Mouse (Mus musculus) stomach, postnatal 0 days (tissue): Measurements from ENCODE around the gene Ndufa4l2. TPM values are rescaled to one million over a fixed set of nuclear protein-coding genes. Genes with fewer than 3 reads are reported as not detected.

ENCODE experiments used
- ATAC-seq: fragments of 200-750 bp; cut with Nextera tagmentation; 2 replicates; pipeline ENCODE4 v1.8.0; 2017; ENCODE audit not compliant: low FRiP score, low TSS enrichment
- DNase-seq: peaks from one replicate; pipeline ENCODE4 v3.0.0-alpha.2; 2016; ENCODE audit warnings: low spot score
- H3K27ac ChIP-seq: fragments of 300-500 bp; sonication (generic); replicated peaks from 2 replicates; pipeline ENCODE4 v1.5.1; 2014; ENCODE audit warnings: mild to moderate bottlenecking, control low read depth
- H3K27me3 ChIP-seq: fragments of 300-500 bp; sonication (generic); 2 replicates; pipeline ENCODE4 v1.6.1; 2014; ENCODE audit warnings: low read length; ENCODE audit not compliant: control insufficient read depth, insufficient read depth
- H3K36me3 ChIP-seq: fragments of 300-500 bp; sonication (generic); 2 replicates; pipeline ENCODE4 v1.6.1; 2014; ENCODE audit warnings: low read length, mixed read lengths; ENCODE audit not compliant: control insufficient read depth, insufficient read depth
- H3K4me1 ChIP-seq: fragments of 300-500 bp; sonication (generic); replicated peaks from 2 replicates; pipeline ENCODE4 v1.6.1; 2014; ENCODE audit warnings: antibody characterized with exemption; ENCODE audit not compliant: control insufficient read depth, insufficient read depth
- H3K4me2 ChIP-seq: fragments of 300-500 bp; sonication (generic); replicated peaks from 2 replicates; pipeline ENCODE4 v1.6.1; 2014; ENCODE audit warnings: low read depth, mild to moderate bottlenecking, control low read depth, moderate library complexity
- H3K4me3 ChIP-seq: fragments of 300-500 bp; sonication (generic); 2 replicates; pipeline ENCODE4 v1.5.1; 2014; ENCODE audit warnings: low read depth, low read length, control low read depth
- H3K9ac ChIP-seq: fragments of 300-500 bp; sonication (generic); 2 replicates; pipeline ENCODE4 v1.6.1; 2014; ENCODE audit warnings: mild to moderate bottlenecking, low read length, control low read depth, mixed read lengths
- H3K9me3 ChIP-seq: fragments of 300-500 bp; sonication (generic); 2 replicates; pipeline ENCODE4 v1.6.1; 2016; ENCODE audit warnings: low read length; ENCODE audit not compliant: control insufficient read depth
- CTCF ChIP-seq: IDR thresholded peaks from 2 replicates; pipeline ENCODE4 v1.5.1; 2016; ENCODE audit warnings: antibody characterized with exemption, low read depth, mild to moderate bottlenecking, moderate library complexity
- EP300 ChIP-seq: optimal IDR thresholded peaks from 2 replicates; pipeline ENCODE3; 2016; ENCODE audit warnings: antibody characterized with exemption
- WGBS: fragments of 180-500 bp; shearing (Covaris S2); extraction: QIAGEN DNeasy Blood & Tissue Kit; methylation state at CpG from one replicate; pipeline ENCODE4 v1.1.7; 2014; 5-methylcytosine and 5-hydroxymethylcytosine counted together
- polyA plus RNA-seq: library from polyadenylated mRNA; unstranded; fragments of >200 nt; fragmentation: Nextera tagmentation; extraction: Ambion mirVana; gene quantifications from 2 replicates; pipeline ENCODE4 v1.2.1, GENCODE M21; 2015

Gene Ndufa4l2
- polyA plus RNA-seq, 1 experiment from 2014 or later, result 72.8 TPM

DNA sequence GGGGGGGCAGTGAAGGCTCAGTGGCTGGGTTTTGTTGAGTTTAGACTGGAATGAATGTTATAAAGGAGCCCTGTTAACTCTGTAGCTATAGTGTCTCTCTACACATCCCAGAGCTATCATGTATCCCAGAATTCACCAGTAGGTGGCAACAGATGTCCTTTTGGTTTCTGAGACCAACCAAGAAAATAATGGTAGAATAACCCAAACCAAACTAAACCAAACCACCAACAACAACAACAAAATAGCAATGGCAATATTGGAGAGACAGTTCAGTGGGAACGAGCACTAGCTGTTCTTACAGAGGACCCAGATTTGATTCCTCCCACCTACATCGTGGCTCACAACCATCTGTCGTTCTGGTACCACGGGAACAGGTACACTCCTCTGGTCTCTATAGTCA is 35.6 kb upstream of the Ndufa4l2 start:
- Histone ChIP-seq H3K27ac (no peak overlapping the region), H3K4me3 (no peak overlapping the region), H3K4me1 (no peaks in the 10 kb centered on the region), H3K4me2 (no peak overlapping the region), H3K9me3 (no peaks in the 10 kb centered on the region), H3K36me3 (peaks cover 6% of the 10 kb centered on the region; the same call in 1 of the 2 replicates), H3K9ac (no peak overlapping the region), H3K27me3 (no peaks in the 10 kb centered on the region)
- WGBS, result 96% methylated on average over 4 of the region's 4 CpGs
- no peak for DNase-seq
- ATAC-seq, result no peak
- TF ChIP-seq EP300, result no peak
- peak; percentile 73 for TF ChIP-seq CTCF

DNA sequence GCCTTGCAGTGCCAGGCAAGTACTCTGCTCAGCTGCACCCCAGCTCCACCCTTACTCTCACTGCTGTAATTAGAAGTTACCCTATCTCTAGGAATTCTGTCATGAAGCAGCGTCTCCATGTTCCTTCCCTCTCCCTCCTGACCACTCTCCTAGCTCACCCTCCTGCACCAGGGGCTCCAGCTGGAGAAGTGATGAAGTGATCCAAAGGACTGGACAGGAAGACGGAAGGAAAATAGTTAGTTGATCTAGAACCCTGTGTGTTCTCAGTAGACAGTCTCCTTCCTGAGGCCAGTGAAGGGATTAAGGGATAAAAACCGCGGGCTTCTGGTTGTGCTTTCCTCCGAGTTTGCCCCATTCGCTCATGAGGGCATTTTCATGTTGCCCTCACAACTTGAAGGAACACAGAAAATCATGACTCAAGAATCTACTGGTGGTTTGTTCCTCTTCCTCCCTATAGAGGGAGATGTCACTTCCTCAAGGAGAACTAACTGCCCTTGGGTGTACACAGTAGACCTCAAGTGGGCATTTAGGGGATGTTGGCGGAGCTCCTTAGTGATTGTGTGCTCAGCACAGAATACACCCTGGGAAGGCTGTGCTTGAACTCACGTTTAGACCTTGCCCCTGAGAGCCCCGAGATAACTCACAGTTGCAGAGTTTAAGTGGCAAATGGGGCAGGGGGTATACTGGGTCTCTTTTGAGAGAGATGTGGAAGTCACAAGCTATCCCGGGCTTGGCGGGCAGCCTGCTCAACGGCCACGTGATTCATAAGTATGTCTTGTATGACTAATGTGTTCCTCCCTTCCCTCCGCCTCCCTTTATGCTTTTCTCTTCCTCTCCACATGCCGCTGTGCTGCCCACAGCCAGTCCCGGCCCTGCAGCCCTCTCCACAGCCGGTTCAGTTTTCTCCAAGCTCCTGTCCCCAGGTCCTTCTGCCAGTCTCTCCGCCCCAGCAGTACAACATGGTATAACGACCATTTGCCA is 33.6 kb upstream of the Ndufa4l2 start:
- no peaks in the 10 kb centered on the region for H3K4me1 ChIP-seq
- H3K27me3 ChIP-seq, result no peaks in the 10 kb centered on the region
- 56% methylated on average over 19 of the region's 19 CpGs for WGBS
- H3K36me3 ChIP-seq, result peaks cover 12% of the 10 kb centered on the region; the same call in 1 of the 2 replicates
- H3K9ac ChIP-seq, result no peak overlapping the region
- ATAC-seq, result peak; percentile 75; the same call in 1 of the 2 replicates
- no peak overlapping the region for H3K4me3 ChIP-seq
- no peaks in the 10 kb centered on the region for H3K9me3 ChIP-seq
- no peak overlapping the region for H3K27ac ChIP-seq
- DNase-seq, result peak; percentile 23
- H3K4me2 ChIP-seq, result no peak overlapping the region
- TF ChIP-seq EP300, result no peak
- TF ChIP-seq CTCF, result peak; percentile 20; the same call in 1 of the 2 replicates

DNA sequence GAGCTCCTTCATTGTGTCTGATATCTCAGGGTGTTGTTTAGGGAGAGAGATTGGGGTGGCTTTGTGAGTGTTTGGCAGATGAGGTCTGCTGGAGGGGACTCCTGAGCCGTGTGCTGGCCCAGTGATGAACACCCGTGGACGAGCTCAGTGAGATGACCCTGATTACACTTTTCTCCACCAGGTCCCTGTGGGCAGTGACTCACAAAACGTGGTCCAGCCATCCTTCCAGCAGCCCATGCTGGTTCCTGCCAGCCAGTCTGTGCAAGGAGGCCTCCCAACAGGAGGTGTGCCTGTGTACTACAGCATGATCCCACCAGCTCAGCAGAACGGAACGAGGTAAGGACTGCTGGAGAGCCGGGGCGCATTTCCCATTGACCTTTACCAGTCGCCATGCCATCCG is 29.5 kb upstream of the Ndufa4l2 start:
- TF ChIP-seq CTCF (no peak), EP300 (no peak)
- ATAC-seq, result no peak
- H3K27me3 ChIP-seq, result no peaks in the 10 kb centered on the region
- H3K9me3 ChIP-seq, result no peaks in the 10 kb centered on the region
- no peak overlapping the region for H3K27ac ChIP-seq
- H3K4me3 ChIP-seq, result no peak overlapping the region
- H3K4me1 ChIP-seq, result no peaks in the 10 kb centered on the region
- peaks cover 19% of the 10 kb centered on the region for H3K36me3 ChIP-seq
- H3K4me2 ChIP-seq, result no peak overlapping the region
- no peak overlapping the region for H3K9ac ChIP-seq
- no peak for DNase-seq
- WGBS, result 89% methylated on average over 10 of the region's 10 CpGs

DNA sequence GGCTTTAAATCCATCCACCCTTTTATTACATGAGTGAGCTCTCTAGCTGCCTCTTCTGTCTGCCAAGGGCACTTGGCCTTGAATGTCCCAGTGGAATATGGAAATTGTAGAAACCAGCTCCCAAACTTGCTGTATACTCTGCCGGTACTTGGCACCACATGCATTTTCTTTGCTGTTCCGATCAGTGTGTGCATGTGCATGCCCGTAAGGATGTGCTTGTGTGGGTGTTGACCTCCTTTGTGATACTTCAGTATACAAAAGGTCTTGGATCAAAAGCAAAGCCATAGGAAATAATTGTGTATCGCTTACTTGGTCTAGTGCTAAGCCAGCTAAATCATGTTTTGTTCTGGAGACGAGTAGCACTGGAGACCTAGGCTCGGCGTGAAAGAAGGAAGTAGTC is 25.9 kb upstream of the Ndufa4l2 start:
- no peak for ATAC-seq
- 80% methylated on average over 7 of the region's 7 CpGs for WGBS
- H3K4me3 ChIP-seq, result no peak overlapping the region
- no peak for DNase-seq
- no peak for TF ChIP-seq EP300
- TF ChIP-seq CTCF, result no peak
- no peak overlapping the region for H3K9ac ChIP-seq
- no peak overlapping the region for H3K27ac ChIP-seq
- no peaks in the 10 kb centered on the region for H3K27me3 ChIP-seq
- H3K4me1 ChIP-seq, result no peaks in the 10 kb centered on the region
- H3K4me2 ChIP-seq, result no peak overlapping the region
- no peaks in the 10 kb centered on the region for H3K9me3 ChIP-seq
- H3K36me3 ChIP-seq, result peaks cover 33% of the 10 kb centered on the region

DNA sequence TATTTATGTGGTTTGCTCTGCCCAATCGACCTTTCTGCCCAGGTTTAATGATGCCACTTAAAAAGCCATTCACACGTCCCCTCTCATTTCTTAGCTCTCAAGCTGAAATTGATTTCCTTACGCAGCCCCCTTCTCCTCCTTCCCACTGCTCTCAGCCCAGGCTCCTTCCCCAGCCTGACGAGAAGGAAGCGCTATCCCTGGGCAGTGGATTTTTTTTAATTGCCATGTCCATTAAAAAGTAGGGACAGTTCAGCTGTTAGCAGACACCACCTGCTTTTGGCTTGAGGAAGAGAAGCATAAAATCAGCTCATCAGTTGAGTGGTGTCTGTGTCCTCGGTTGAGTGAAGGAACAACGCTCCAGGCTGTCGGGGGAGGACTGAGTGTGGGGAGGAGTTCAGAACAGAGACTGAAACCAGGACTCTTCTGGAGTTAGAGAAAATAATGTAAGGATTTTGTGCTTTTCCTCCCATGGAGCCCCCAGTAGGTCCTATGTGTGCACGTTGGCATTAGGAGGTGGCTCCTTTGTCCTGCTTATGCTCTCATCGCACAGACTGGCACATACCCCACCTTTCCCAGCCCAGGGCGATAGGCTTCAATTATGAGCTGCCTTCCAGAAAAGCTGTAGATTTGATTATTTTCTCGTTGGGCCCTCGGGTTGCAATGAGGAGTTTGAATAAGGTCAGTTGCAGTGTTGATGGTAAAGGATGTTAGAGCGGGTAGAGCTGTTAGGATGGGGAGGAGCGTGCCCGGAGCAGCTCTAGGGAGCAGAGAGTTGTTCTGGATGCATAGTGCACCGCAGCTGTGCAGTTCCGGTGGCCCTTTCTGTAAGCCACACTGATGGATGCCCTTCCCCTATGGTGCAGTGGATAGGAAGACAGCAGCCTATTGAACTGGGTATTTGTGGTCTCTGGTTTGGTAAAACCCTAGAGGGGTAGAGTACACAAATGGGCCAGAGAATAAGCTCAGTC is 24.3 kb upstream of the Ndufa4l2 start:
- peaks cover 38% of the 10 kb centered on the region for H3K36me3 ChIP-seq
- DNase-seq, result no peak
- no peak overlapping the region for H3K27ac ChIP-seq
- no peaks in the 10 kb centered on the region for H3K9me3 ChIP-seq
- no peak overlapping the region for H3K4me2 ChIP-seq
- H3K4me3 ChIP-seq, result no peak overlapping the region
- TF ChIP-seq CTCF, result no peak
- TF ChIP-seq EP300, result no peak
- ATAC-seq, result no peak
- no peak overlapping the region for H3K9ac ChIP-seq
- H3K4me1 ChIP-seq, result no peaks in the 10 kb centered on the region
- 86% methylated on average over 18 of the region's 18 CpGs for WGBS
- no peaks in the 10 kb centered on the region for H3K27me3 ChIP-seq
